Comparison of ENCODE assay signal across 8 mouse cellular contexts in the genomic region with DNA sequence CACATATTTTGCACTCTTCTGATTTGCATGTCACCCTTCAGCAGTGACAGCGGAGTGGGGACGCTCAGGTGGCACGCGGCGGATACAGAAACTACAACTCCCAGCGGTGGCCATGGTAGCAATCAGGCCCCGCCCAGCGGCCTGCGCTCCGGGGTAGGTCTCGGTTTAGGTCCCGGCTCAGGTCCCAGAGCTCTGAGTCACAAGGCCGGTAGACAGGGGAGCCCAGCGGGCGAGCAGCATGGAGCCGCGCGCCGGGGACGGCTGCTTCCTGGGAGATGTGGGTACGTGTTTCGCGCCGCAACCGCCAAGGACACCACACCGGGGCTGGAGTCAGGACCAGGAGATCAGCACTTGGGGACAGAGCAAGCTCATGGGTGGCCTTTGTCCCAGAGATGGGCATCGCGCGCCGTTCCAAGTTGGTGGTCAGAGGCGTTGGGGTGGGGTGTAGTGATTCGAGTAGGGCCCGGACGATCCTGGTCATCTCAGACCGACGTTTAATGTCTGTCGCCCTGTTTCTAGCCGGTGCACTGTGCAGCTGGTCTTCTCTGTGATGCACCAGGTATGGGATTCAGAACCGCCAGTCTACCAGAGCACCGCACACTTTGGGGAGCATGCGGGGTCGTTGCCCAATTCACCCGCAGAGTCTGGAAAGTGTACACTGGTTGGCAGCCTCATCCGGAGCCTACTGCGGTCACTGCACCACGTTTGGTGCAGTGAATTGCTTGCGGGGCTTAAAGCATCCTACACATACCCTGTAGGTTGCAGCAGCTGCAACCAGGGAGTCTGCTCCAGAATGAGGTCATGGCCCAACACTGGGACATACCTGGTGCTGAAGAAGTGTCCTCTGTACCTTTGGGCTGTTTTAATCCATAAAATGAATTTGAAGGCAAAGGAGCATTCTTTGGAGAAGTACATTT. TPM values are rescaled to one million over a fixed set of nuclear protein-coding genes. Genes with fewer than 3 reads are reported as not detected.
DNase-seq lines count a peak whose midpoint lies in the region; ATAC-seq and TF ChIP-seq lines count a peak whose summit lies in the region.

A gene (plus strand): TSS at position 138 of the 917 bp plus-strand sequence.

- no peak within 1 kb of the TSS for H3K27ac ChIP-seq in ES-E14 (ENCODE audit: insufficient read depth, low read depth, low read length, poor library complexity, severe bottlenecking)
- H3K27ac ChIP-seq in cerebellum, adult 2 months (ENCODE audit: insufficient read depth, low read length) = peak within 1 kb of the TSS; percentile 55
- H3K27ac ChIP-seq in forebrain, postnatal 0 days (ENCODE audit: low read depth, low read length) = peak within 1 kb of the TSS; percentile 64; the same call in 1 of the 2 replicates
- no peak within 1 kb of the TSS; the same call in 1 of the 2 replicates for H3K27ac ChIP-seq in lung, embryonic 14.5 days (ENCODE audit: low read depth)

- in situ Hi-C loops in ES-E14 (cut with MboI; ENCODE audit: low sequenced_read_pairs in 2 of 2, unreplicated experiment in 2 of 2) = loop anchor here in 1 of 2 experiments (25.0 kb wide), 1 partner anchor 222 kb away; no protein-coding TSS in a partner anchor

- ATAC-seq in forebrain, postnatal 0 days = peak; percentile 96
- peak; percentile 95 for ATAC-seq in lung, embryonic 14.5 days (ENCODE audit: insufficient read depth)
- peak; percentile 96 for ATAC-seq in neutrophil, adult 5-6 weeks (ENCODE audit: extremely low read depth, insufficient number of reproducible peaks, low FRiP score, poor library complexity, severe bottlenecking)

- intact Hi-C loops in heart, postnatal 36 days (cut with DNase I) = loop anchor here (2.0 kb wide), 1 partner anchor 23 kb away; a partner anchor contains a TSS

- WGBS in cerebellum, adult 2 months = under 1% methylated on average over 47 of the region's 47 CpGs
- under 1% methylated on average over 47 of the region's 47 CpGs for WGBS in forebrain, postnatal 0 days
- WGBS in lung, embryonic 14.5 days = under 1% methylated on average over 47 of the region's 47 CpGs

- no peaks in the 10 kb centered on the region for H3K36me3 ChIP-seq in ES-E14 (ENCODE audit: control insufficient read depth, insufficient read depth, low read length, poor library complexity, severe bottlenecking)
- H3K36me3 ChIP-seq in forebrain, postnatal 0 days (ENCODE audit: insufficient read depth) = no peaks in the 10 kb centered on the region
- H3K36me3 ChIP-seq in lung, embryonic 14.5 days (ENCODE audit: insufficient read depth) = no peaks in the 10 kb centered on the region

- peak; percentile 63; the same call in 1 of the 2 replicates for TF ChIP-seq POLR2A in cerebellum, adult 2 months (IDR thresholded peaks at IDR 0.05; ENCODE audit: borderline replicate concordance, insufficient read depth, low read length)

- H3K9ac ChIP-seq in ES-E14 (ENCODE audit: insufficient read depth, low read depth, low read length, poor library complexity, severe bottlenecking) = peak within 1 kb of the TSS; percentile 83
- peak within 1 kb of the TSS; percentile 79 for H3K9ac ChIP-seq in forebrain, postnatal 0 days
- peak within 1 kb of the TSS; percentile 66 for H3K9ac ChIP-seq in lung, embryonic 14.5 days

- H3K9me3 ChIP-seq in ES-E14 (ENCODE audit: control insufficient read depth, insufficient read depth, low read depth, low read length) = no peaks in the 10 kb centered on the region
- no peaks in the 10 kb centered on the region for H3K9me3 ChIP-seq in forebrain, postnatal 0 days (ENCODE audit: low read length)
- no peaks in the 10 kb centered on the region for H3K9me3 ChIP-seq in lung, embryonic 14.5 days (ENCODE audit: low read depth, low read length)

- no peak for TF ChIP-seq CTCF in cerebellum, adult 2 months (IDR thresholded peaks at IDR 0.05; ENCODE audit: borderline replicate concordance, insufficient read depth, low read depth, low read length)
- TF ChIP-seq CTCF in forebrain, postnatal 0 days (IDR thresholded peaks at IDR 0.05; ENCODE audit: low read depth) = peak; percentile 40; the same call in 1 of the 2 replicates
- peak; percentile 22; the same call in 1 of the 2 replicates for TF ChIP-seq CTCF in lung, embryonic 14.5 days (IDR thresholded peaks at IDR 0.05; ENCODE audit: low read depth)

- no peak for DNase-seq in ES-E14 (ENCODE audit: low read depth, low spot score)
- peak; percentile 88 to 90 for DNase-seq in cerebellum, adult 2 months
- peak; percentile 81 for DNase-seq in forebrain, postnatal 0 days
- peak; percentile 81 to 83 for DNase-seq in heart, postnatal 36 days
- peak; percentile 67 to 83 for DNase-seq in layer of hippocampus, adult 8-10 months (ENCODE audit: low spot score in 2 of 2)
- DNase-seq in lung, embryonic 14.5 days = peak; percentile 89
- peak; percentile 66 for DNase-seq in testis, postnatal 14 days (ENCODE audit: low spot score)

- H3K27me3 ChIP-seq in cerebellum, adult 2 months (ENCODE audit: control insufficient read depth, insufficient read depth, low read length) = no peaks in the 10 kb centered on the region
- no peaks in the 10 kb centered on the region for H3K27me3 ChIP-seq in forebrain, postnatal 0 days (ENCODE audit: insufficient read depth, low read length)
- H3K27me3 ChIP-seq in lung, embryonic 14.5 days (ENCODE audit: insufficient read depth, low read length) = no peaks in the 10 kb centered on the region

- no peaks in the 10 kb centered on the region for H3K4me1 ChIP-seq in ES-E14 (ENCODE audit: control insufficient read depth in 2 of 2, insufficient read depth in 2 of 2, low read length in 2 of 2, poor library complexity in 1 of 2)
- no peaks in the 10 kb centered on the region for H3K4me1 ChIP-seq in cerebellum, adult 2 months (ENCODE audit: control insufficient read depth, insufficient read depth, low read length)
- no peaks in the 10 kb centered on the region for H3K4me1 ChIP-seq in forebrain, postnatal 0 days (ENCODE audit: insufficient read depth)
- 0 out of 2 replicates have a peak, but pooled peaks cover 3% of the 10 kb centered on the region for H3K4me1 ChIP-seq in lung, embryonic 14.5 days (ENCODE audit: insufficient read depth)

- H3K4me2 ChIP-seq in forebrain, postnatal 0 days (ENCODE audit: low read depth) = peak within 1 kb of the TSS; percentile 79
- H3K4me2 ChIP-seq in lung, embryonic 14.5 days = peak within 1 kb of the TSS; percentile 81

- peak within 1 kb of the TSS; percentile 74 to 83 for H3K4me3 ChIP-seq in ES-E14 (ENCODE audit: insufficient read depth in 1 of 2, low read depth in 1 of 2, low read length in 2 of 2, poor library complexity in 1 of 2, severe bottlenecking in 1 of 2)
- H3K4me3 ChIP-seq in cerebellum, adult 2 months (replicated peaks; ENCODE audit: insufficient read depth, low read depth, low read length) = peak within 1 kb of the TSS; percentile 70
- H3K4me3 ChIP-seq in forebrain, postnatal 0 days (ENCODE audit: low read depth, low read length) = peak within 1 kb of the TSS; percentile 81
- peak within 1 kb of the TSS; percentile 63 for H3K4me3 ChIP-seq in lung, embryonic 14.5 days (ENCODE audit: low read depth, low read length)

TF ChIP-seq in ES-E14, 5 proteins besides CTCF, POLR2A, EP300 and RAD21:
- TF ChIP-seq ZC3H11A (IDR thresholded peaks at IDR 0.05; ENCODE audit: borderline replicate concordance, low read depth, low read length) (no peak), CHD2 (IDR thresholded peaks at IDR 0.05; ENCODE audit: low read depth, low read length) (no peak), HCFC1 (IDR thresholded peaks at IDR 0.05; ENCODE audit: borderline replicate concordance, insufficient read depth, low read length) (peak; percentile 87), ZNF384 (IDR thresholded peaks at IDR 0.05; ENCODE audit: low read depth, low read length) (no peak)

RNA-seq across cellular contexts. Expression of the gene that starts here (rescaled TPM):
- total RNA-seq in ES-E14 (2012; rRNA removed) = 2.3 and 3.0 TPM in 2 replicates
- 52.8 and 53.1 TPM in 2 replicates for polyA plus RNA-seq in cerebellum, adult 2 months (2012; rRNA removed)
- total RNA-seq in forebrain, postnatal 0 days (2014; rRNA removed) = 9.8 and 12.1 TPM in 2 replicates
- polyA plus RNA-seq in forebrain, postnatal 0 days (2015; fragmentation: Nextera tagmentation; extraction: Ambion mirVana) = 4.9 and 13.8 TPM in 2 replicates
- 1 to 10 TPM; 7.3 to 8.7 TPM for total RNA-seq in heart, postnatal 36 days (2021)
- total RNA-seq in layer of hippocampus, adult 8-10 months (2022) = 10 to 100 TPM; 35.5 to 38.5 (median 36.9) TPM
- 10.7 and 10.8 TPM in 2 replicates for polyA plus RNA-seq in lung, embryonic 14.5 days (2014; fragmentation: Nextera tagmentation; extraction: Ambion mirVana)
- 48.0 and 49.1 TPM in 2 replicates for total RNA-seq in neutrophil, adult 5-6 weeks (2017)

Comparison
In these comparisons a context has a peak if more than half of its experiments do, and no peak if none do; other contexts are left out.
1. H3K27ac ChIP-seq: peak in cerebellum, adult 2 months (single experiment) and forebrain, postnatal 0 days (single experiment); none in ES-E14 (single experiment) and lung, embryonic 14.5 days (single experiment).
2. Peak in every context shown above with its lines, with median percentiles within 50 percentile points of each other: H3K4me3 ChIP-seq, H3K9ac ChIP-seq and ATAC-seq.